Mouse (Mus musculus) stomach, postnatal 0 days (tissue): ENCODE data around the gene Hltf.

Experiments used
- CTCF ChIP-seq: IDR thresholded peaks from 2 replicates; pipeline ENCODE4 v1.5.1; 2016; ENCODE audit warnings: antibody characterized with exemption, low read depth, mild to moderate bottlenecking, moderate library complexity
- EP300 ChIP-seq: optimal IDR thresholded peaks from 2 replicates; pipeline ENCODE3; 2016; ENCODE audit warnings: antibody characterized with exemption

- TF ChIP-seq CTCF (no peak), EP300 (no peak)
Measured at GRCm38 (mm10) chr3:20018076-20018475, 39.5 kb upstream of the Hltf start.
